Mouse (Mus musculus) embryonic facial prominence, embryonic 15.5 days (tissue): ENCODE results near the gene Gm9918. TPM values are rescaled to one million over a fixed set of nuclear protein-coding genes. Genes with fewer than 3 reads are reported as not detected.

Experiments used
- ATAC-seq: fragments of 200-750 bp; cut with Nextera tagmentation; 2 replicates; pipeline ENCODE4 v1.8.0; 2017; ENCODE audit warnings: low read depth, moderate TSS enrichment; ENCODE audit not compliant: insufficient number of reproducible peaks, low FRiP score, low TSS enrichment
- H3K27ac ChIP-seq: fragments of 300-500 bp; sonication (generic); replicated peaks from 2 replicates; pipeline ENCODE4 v1.5.1; 2015; ENCODE audit warnings: mild to moderate bottlenecking, inconsistent platforms
- H3K27me3 ChIP-seq: fragments of 300-500 bp; sonication (generic); 2 replicates; pipeline ENCODE4 v1.6.1; 2015; ENCODE audit warnings: inconsistent platforms
- H3K36me3 ChIP-seq: fragments of 300-500 bp; sonication (generic); 2 replicates; pipeline ENCODE4 v1.6.1; 2015; ENCODE audit warnings: mild to moderate bottlenecking, inconsistent platforms
- H3K4me1 ChIP-seq: fragments of 300-500 bp; sonication (generic); 2 replicates; pipeline ENCODE4 v1.6.1; 2015; ENCODE audit warnings: inconsistent platforms
- H3K4me2 ChIP-seq: fragments of 300-500 bp; sonication (generic); replicated peaks from 2 replicates; pipeline ENCODE4 v1.6.1; 2015; ENCODE audit warnings: mild to moderate bottlenecking, inconsistent platforms
- H3K4me3 ChIP-seq: fragments of 300-500 bp; sonication (generic); replicated peaks from 2 replicates; pipeline ENCODE4 v1.5.1; 2015; ENCODE audit warnings: mild to moderate bottlenecking, inconsistent platforms
- H3K9ac ChIP-seq: fragments of 300-500 bp; sonication (generic); 2 replicates; pipeline ENCODE4 v1.6.1; 2015; ENCODE audit warnings: inconsistent platforms
- H3K9me3 ChIP-seq: fragments of 300-500 bp; sonication (generic); replicated peaks from 2 replicates; pipeline ENCODE4 v1.6.1; 2016; ENCODE audit warnings: inconsistent platforms
- WGBS: fragments of 180-500 bp; shearing (Covaris S2); methylation state at CpG from one replicate; pipeline ENCODE4 v1.1.7; 2015; 5-methylcytosine and 5-hydroxymethylcytosine counted together
- polyA plus RNA-seq: library from polyadenylated mRNA; unstranded; fragments of >200 nt; fragmentation: Nextera tagmentation; extraction: Ambion mirVana; gene quantifications from 2 replicates; pipeline ENCODE4 v1.2.1, GENCODE M21; 2015

The Gm9918 gene
- polyA plus RNA-seq, 1 experiment from 2014 or later, result 1.6 TPM

DNA sequence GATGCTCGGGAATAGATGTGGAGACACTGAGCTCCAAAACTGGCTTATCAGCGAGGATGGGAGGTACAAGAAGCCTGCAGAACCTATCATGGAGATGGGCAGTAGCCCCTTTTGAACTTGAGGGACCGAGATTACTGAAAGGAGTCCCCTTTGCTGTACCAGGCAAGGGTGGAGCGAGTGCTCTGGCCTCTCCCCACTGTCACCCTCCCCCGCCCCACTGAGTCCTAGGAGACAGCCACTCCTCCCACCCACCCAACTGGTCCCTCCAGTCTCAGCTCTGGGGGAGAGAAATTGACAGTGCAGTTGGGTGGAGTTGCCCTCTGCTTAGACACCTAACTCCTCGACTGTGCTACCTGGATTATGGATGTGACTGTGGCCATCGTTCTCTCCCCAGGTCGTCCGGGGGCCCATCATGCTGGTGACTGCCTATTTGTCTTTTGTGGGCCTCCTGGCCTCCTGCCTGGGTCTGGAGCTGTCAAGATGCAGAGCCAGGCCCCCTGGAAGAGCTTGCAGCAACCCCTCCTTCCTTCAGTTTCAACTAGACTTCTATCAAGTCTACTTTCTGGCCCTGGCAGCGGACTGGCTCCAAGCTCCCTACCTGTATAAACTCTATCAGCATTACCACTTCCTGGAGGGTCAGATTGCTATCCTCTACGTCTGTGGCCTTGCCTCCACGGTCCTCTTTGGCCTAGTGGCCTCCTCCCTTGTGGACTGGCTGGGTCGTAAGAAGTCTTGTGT, 9.6 kb downstream of the Gm9918 start:
- H3K4me3 ChIP-seq, result peak overlapping the region; percentile 94
- H3K27me3 ChIP-seq, result no peaks in the 10 kb centered on the region
- peak overlapping the region; percentile 87 for H3K4me2 ChIP-seq
- peaks cover 26% of the 10 kb centered on the region for H3K4me1 ChIP-seq
- 28% methylated on average over 13 of the region's 13 CpGs for WGBS
- peak; percentile 43 for ATAC-seq
- H3K27ac ChIP-seq, result peak overlapping the region; percentile 95
- H3K36me3 ChIP-seq, result peaks cover 22% of the 10 kb centered on the region
- no peaks in the 10 kb centered on the region for H3K9me3 ChIP-seq
- peak overlapping the region; percentile 85 for H3K9ac ChIP-seq

DNA sequence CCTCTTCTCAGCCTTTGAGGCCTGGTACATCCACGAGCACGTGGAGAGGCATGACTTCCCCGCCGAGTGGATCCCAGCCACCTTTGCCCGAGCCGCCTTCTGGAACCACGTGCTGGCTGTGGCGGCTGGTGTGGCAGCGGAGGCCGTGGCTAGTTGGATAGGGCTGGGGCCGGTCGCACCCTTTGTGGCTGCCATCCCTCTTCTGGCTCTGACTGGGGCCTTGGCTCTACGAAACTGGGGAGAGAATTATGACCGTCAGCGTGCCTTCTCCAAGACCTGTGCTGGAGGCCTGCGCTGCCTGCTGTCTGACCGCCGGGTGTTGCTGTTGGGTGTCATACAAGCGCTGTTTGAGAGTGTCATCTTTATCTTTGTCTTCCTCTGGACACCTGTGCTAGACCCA, 10.3 kb downstream of the Gm9918 start:
- Histone ChIP-seq H3K36me3 (peaks cover 22% of the 10 kb centered on the region), H3K9me3 (no peaks in the 10 kb centered on the region), H3K4me2 (peak overlapping the region; percentile 87), H3K4me3 (peak overlapping the region; percentile 94), H3K4me1 (peaks cover 26% of the 10 kb centered on the region), H3K9ac (0 out of 2 replicates have a peak overlapping the region, but pooled peaks have one; percentile 85), H3K27ac (peak overlapping the region; percentile 95), H3K27me3 (no peaks in the 10 kb centered on the region)
- no peak for ATAC-seq
- 93% methylated on average over 19 of the region's 19 CpGs for WGBS

DNA sequence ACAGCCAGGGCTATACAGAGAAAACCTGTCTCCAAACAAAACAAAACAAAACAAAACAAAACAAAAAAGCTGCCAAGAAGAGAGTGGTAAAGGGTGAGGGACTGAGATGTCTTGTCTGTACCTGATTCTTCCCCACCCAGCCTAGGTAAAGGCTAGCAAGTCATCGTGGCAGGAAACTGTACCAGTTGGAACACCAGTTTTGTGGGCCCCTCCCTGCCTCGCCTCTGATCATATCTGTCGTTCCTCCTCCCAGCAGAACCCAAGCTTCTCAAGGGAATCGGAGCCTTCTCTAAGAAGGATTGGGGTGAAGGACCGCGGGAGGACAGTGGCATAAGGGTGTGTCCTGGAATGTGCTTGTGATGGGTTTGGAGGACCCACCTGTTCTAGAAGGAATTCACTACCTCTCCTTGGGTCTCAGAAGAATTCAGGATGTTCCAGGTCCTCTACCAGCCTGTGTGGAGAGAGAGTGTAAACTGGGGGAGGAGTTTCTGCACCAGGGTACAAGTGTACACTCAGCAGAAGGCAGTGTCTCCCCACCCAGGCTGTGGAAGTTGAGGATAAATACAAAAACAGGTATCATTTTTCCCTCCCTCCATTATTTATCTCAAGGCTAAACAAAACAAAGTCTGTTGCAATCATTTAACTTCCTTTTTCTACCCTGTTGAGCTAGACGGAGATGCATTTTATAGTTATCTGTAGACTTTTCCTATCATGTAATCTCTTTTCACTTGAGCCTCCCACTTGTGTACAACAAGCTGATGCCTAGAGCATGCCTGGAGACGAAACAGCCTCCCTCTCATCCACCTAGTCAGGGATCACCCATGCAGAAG, 12.3 kb downstream of the Gm9918 start:
- no peak overlapping the region for H3K4me2 ChIP-seq
- no peaks in the 10 kb centered on the region for H3K9me3 ChIP-seq
- no peaks in the 10 kb centered on the region for H3K27me3 ChIP-seq
- no peak overlapping the region for H3K4me3 ChIP-seq
- WGBS, result 71% methylated on average over 8 of the region's 8 CpGs
- H3K36me3 ChIP-seq, result peaks cover 22% of the 10 kb centered on the region
- no peak for ATAC-seq
- H3K27ac ChIP-seq, result peak overlapping the region; percentile 11; the same call in 1 of the 2 replicates
- H3K4me1 ChIP-seq, result peaks cover 26% of the 10 kb centered on the region
- H3K9ac ChIP-seq, result no peak overlapping the region

DNA sequence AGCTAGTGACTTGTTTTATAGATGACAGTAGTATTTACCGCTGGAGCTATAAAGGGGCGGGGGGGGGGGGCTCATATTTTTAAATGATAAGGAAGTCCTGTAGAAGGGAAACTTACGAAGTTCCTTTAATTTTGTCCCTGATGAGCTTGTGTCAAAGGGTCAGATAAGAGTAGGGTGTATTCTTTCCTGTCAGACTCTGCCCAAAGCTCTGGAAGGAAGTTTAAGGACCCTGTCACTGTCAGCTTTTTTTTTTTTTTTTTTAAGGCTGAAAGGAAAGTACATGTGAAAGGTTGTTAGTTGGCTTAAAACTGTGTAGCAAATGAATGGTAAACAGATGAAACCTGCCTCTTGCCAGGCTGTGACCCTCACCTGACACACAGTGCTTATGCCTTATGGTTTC, 13.3 kb downstream of the Gm9918 start:
- ATAC-seq, result no peak
- no peak overlapping the region for H3K27ac ChIP-seq

DNA sequence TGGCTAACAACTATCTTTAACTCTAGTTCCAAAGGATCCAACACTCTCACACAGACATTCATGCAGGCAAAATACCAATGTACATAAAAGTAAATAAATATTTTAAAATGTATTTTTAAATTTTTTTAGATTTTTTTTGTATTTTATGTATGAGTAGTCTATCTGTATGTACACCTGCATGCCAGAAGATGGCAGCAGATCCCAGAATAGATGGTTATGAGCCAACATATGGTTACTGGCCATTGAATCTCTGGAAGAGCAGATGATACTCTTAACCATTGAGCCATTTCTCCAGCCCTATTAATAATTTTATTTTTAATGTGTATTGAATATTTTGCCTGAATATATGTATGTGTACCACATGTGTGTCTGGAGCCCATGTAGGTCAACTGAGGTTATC, 17.0 kb downstream of the Gm9918 start:
- Histone ChIP-seq H3K9me3 (no peaks in the 10 kb centered on the region), H3K9ac (no peak overlapping the region), H3K36me3 (0 out of 2 replicates have a peak, but pooled peaks cover 3% of the 10 kb centered on the region), H3K27me3 (no peaks in the 10 kb centered on the region), H3K27ac (no peak overlapping the region), H3K4me1 (no peaks in the 10 kb centered on the region), H3K4me3 (no peak overlapping the region), H3K4me2 (no peak overlapping the region)
- no peak for ATAC-seq

More for the DNA sequence above, 13.3 kb downstream of the Gm9918 start:
- Histone ChIP-seq H3K9ac (no peak overlapping the region), H3K36me3 (peaks cover 22% of the 10 kb centered on the region), H3K9me3 (no peaks in the 10 kb centered on the region), H3K27me3 (no peaks in the 10 kb centered on the region), H3K4me2 (no peak overlapping the region), H3K4me1 (peaks cover 24% of the 10 kb centered on the region), H3K4me3 (no peak overlapping the region)
- 78% methylated on average over 3 of the region's 3 CpGs for WGBS

DNA sequence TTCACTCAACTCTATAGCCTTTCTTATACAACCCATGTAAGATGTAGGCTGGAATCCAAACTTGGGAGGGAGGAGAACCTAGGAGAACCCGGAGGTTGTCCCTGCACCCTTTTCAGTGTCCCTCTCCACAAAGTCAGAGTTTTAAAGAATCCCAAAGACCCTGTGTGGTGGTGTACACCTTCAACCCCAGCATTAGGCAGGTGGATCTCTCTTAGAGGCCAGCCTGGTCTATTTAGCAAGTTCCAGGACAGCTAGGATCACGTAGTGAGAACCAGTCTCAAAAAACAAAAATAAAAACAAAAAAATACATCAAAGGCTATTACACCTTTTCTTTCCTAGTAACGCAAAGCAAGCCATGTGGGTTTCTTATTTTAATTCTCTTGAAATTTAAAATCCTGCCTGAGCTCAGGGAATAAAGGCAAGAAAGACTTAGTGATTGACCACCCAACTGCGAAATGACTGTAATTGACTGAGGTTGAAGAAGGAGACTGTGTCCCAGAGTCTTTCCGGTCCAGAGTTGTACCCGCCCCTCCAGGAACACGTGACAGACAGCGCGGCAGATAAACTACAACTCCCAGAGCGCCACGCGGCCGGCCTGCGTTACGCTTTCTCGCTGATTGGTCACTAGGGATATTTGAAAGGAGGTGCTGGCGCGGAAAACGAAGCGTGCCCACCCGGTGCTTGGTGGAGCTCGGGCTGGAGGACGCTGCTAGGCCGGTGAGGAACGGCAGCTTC, 25.4 kb downstream of the Gm9918 start, which contains the start of gene Espl1:
Gene Espl1 (plus strand): TSS at position 634 of the 735 bp plus-strand sequence.
- WGBS, result 6% methylated on average over 25 of the region's 25 CpGs
- peak; percentile 97 for ATAC-seq
- no peaks in the 10 kb centered on the region for H3K9me3 ChIP-seq
- no peaks in the 10 kb centered on the region for H3K27me3 ChIP-seq
- peak within 1 kb of the TSS; percentile 82 for H3K4me3 ChIP-seq
- peak within 1 kb of the TSS; percentile 28 for H3K9ac ChIP-seq
- peak within 1 kb of the TSS; percentile 93 for H3K4me2 ChIP-seq
- H3K4me1 ChIP-seq, result peaks cover 10% of the 10 kb centered on the region
- no peak within 1 kb of the TSS for H3K27ac ChIP-seq
- peaks cover 22% of the 10 kb centered on the region for H3K36me3 ChIP-seq

DNA sequence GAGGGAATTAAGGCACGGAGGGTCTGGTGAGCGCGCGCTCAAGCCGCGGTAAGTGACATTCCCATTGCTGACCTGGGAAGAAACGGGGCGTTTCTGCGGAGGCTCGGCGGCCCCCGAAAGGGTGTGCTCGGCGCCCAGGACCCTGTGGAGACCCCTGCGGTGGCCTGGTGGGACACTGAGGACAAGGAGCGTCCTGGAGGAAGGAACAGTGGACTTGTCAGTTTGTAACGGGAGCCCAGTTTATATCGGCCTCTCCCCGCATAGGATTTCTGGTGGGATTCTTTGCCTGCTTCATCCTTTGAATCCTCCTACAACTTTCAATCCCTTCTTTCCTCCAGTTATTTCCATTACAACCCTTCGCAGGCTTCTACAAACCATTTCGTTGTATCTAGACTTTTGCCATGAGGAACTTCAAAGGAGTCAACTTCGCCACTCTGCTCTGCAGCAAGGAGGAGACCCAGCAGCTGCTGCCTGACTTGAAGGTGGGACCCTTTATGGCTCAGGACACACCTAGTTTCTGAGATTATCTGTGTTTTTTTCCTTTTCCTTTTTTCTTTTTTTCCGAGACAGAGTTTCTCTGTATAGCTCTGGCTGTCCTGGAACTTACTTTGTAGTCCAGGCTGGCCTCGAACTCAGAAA, 26.1 kb downstream of the Gm9918 start:
- H3K27me3 ChIP-seq, result no peaks in the 10 kb centered on the region
- 3% methylated on average over 24 of the region's 24 CpGs for WGBS
- H3K36me3 ChIP-seq, result peaks cover 29% of the 10 kb centered on the region
- ATAC-seq, result no peak
- H3K4me1 ChIP-seq, result peaks cover 10% of the 10 kb centered on the region
- peak overlapping the region; percentile 28 for H3K9ac ChIP-seq
- no peaks in the 10 kb centered on the region for H3K9me3 ChIP-seq
- H3K4me3 ChIP-seq, result peak overlapping the region; percentile 82
- H3K27ac ChIP-seq, result no peak overlapping the region
- peak overlapping the region; percentile 93 for H3K4me2 ChIP-seq

DNA sequence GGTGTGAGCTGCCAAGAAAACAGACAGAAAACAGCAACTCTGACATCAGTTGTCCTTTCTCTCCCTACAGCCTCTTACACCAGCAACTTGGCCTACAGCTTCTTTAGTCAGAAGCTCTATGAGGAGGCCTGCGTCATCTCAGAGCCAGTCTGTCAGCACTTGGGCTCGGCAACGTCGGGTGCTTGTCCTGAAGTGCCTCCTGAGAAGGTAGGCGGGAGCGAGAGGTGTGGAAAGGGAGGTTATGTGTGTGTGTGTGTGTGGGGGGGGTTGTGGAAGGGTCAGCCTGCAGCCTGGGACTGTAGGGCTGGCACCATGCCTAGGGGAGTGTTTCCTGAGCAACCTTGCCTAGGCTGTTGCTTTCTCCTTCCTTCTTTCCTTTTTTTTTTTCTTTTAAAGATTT, 32.2 kb downstream of the Gm9918 start:
- Histone ChIP-seq H3K27ac (no peak overlapping the region), H3K9ac (no peak overlapping the region), H3K9me3 (no peaks in the 10 kb centered on the region), H3K4me2 (no peak overlapping the region), H3K27me3 (no peaks in the 10 kb centered on the region), H3K4me3 (no peak overlapping the region), H3K4me1 (no peaks in the 10 kb centered on the region), H3K36me3 (peaks cover 66% of the 10 kb centered on the region)
- 90% methylated on average over 6 of the region's 6 CpGs for WGBS
- ATAC-seq, result no peak

DNA sequence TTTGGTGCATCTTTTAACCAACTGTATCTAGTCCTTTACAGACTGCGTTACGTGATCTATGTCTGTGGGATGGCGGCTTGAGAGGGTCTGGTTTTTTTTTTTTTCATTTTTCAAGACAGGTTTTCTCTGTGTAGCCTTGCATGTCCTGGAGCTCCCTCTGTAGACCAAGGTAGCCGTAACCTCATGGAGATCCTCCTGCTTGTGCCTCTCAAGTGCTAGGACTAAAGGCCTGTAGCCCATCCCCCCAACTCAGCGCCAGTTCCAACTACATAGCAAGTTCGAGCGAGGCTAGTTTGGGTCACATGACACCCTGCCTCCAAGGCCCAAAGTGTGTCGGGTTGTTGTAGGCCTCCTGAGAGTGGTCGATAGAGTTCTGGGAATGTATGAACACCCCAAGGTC, 38.4 kb downstream of the Gm9918 start:
- no peak overlapping the region for H3K9ac ChIP-seq
- peaks cover 69% of the 10 kb centered on the region for H3K36me3 ChIP-seq
- no peaks in the 10 kb centered on the region for H3K9me3 ChIP-seq
- H3K4me3 ChIP-seq, result no peak overlapping the region
- ATAC-seq, result no peak
- H3K4me1 ChIP-seq, result no peaks in the 10 kb centered on the region
- no peak overlapping the region for H3K4me2 ChIP-seq
- no peaks in the 10 kb centered on the region for H3K27me3 ChIP-seq
- WGBS, result 77% methylated on average over 9 of the region's 9 CpGs
- H3K27ac ChIP-seq, result no peak overlapping the region

DNA sequence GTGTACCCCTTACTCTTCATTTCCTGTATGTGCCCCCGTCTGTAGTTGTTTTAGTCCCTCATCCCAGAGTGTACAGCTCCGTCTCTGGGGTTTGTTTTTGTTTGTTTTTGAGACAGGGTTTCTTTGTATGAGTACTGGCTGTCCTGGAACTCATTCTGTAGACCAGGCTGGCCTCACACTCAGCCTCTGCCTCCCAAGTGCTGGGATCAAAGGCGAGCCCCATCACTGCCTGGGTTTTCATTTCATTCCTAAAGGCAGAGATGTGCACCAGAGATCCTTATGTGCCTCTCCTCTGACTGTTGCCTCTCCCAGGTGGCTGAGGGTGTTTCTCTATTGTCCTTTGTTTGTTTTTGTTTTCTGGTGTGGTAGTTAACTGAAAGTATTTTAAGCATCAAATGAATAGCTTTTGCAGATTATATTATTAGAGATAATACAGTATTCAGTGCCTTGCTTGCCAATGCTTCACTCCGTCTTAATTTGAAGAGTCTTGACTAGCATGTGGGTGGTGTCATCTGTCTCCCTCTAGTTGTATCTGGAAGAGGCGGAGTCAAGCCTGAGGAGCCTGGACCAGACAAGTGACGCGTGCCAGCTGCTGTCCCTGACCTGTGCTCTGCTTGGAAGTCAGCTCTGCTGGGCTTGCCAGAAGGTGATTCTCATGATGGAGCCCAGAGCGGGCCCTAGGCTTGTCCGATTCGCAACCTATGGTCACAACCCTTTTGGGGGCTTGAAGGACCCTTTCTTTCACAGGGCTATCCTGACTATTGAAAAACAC, 39.9 kb downstream of the Gm9918 start:
- WGBS, result 72% methylated on average over 10 of the region's 10 CpGs
- H3K36me3 ChIP-seq, result peaks cover 68% of the 10 kb centered on the region
- no peak overlapping the region for H3K9ac ChIP-seq
- H3K27ac ChIP-seq, result no peak overlapping the region
- H3K27me3 ChIP-seq, result no peaks in the 10 kb centered on the region
- H3K9me3 ChIP-seq, result no peaks in the 10 kb centered on the region
- no peak for ATAC-seq
- no peak overlapping the region for H3K4me3 ChIP-seq
- H3K4me2 ChIP-seq, result no peak overlapping the region
- H3K4me1 ChIP-seq, result no peaks in the 10 kb centered on the region
